ENCODE assay signal across 12 mouse cellular contexts in the genomic region with DNA sequence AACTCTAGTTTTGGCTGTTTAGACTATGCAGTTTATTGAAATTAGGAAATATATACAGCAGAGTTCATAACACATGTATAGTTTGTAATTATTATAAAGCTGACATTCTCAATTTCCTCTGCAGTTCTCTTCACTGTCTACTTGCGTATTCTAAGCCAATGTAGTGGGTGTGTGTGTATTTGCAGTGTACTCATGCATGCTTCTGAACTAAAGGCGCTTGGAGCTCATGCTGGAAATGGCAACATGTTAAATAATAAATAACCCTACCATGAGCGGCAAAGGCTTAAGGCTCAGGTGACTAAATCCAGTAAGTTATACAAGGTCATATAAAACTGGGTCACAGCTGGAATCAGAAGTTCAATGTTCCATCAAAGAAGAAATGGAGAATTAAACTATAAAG.
"Had no signal": no experiment of that assay in that cellular context is flagged by ENCODE, and none has a peak within 500 bp of the region (broad histone marks: within the 10 kb centered on the region; RNA-seq: fewer than 3 reads in every experiment).

No protein-coding gene starts in this region.

- ATAC-seq: intestine, postnatal 0 days had no signal

- H3K4me2 ChIP-seq: liver, embryonic 13.5 days; midbrain, embryonic 12.5 days; neural tube, embryonic 12.5 days; neural tube, embryonic 15.5 days had no signal

- H3K36me3 ChIP-seq: liver, embryonic 13.5 days; midbrain, embryonic 12.5 days; neural tube, embryonic 12.5 days; neural tube, embryonic 15.5 days had no signal

- DNase-seq: layer of hippocampus, postnatal 36 days; liver, embryonic 13.5 days; lung, adult 2 months; lung, postnatal 14 days; lung, postnatal 4 days; thymus, adult 18-20 months; thymus, postnatal 36 days had no signal

- H3K4me1 ChIP-seq: liver, embryonic 13.5 days; midbrain, embryonic 12.5 days; neural tube, embryonic 12.5 days; neural tube, embryonic 15.5 days had no signal

- H3K27me3 ChIP-seq: liver, embryonic 13.5 days; midbrain, embryonic 12.5 days; neural tube, embryonic 12.5 days; neural tube, embryonic 15.5 days had no signal

- H3K27ac ChIP-seq: left cerebral cortex, adult 2 months; liver, embryonic 13.5 days; midbrain, embryonic 12.5 days; neural tube, embryonic 12.5 days; neural tube, embryonic 15.5 days had no signal

- H3K4me3 ChIP-seq: left cerebral cortex, adult 2 months; liver, embryonic 13.5 days; midbrain, embryonic 12.5 days; neural tube, embryonic 12.5 days; neural tube, embryonic 15.5 days had no signal

- H3K9me3 ChIP-seq: liver, embryonic 13.5 days; midbrain, embryonic 12.5 days; neural tube, embryonic 12.5 days; neural tube, embryonic 15.5 days had no signal

- H3K9ac ChIP-seq: liver, embryonic 13.5 days; midbrain, embryonic 12.5 days; neural tube, embryonic 12.5 days; neural tube, embryonic 15.5 days had no signal
